Mouse (Mus musculus) forebrain, embryonic 15.5 days (tissue): ENCODE measurements around the gene Cldn7. TPM values are rescaled to one million over a fixed set of nuclear protein-coding genes. Genes with fewer than 3 reads are reported as not detected.

Experiments
- ATAC-seq: fragments of 200-750 bp; cut with Nextera tagmentation; replicated peaks from 2 replicates; pipeline ENCODE4 v1.8.0; 2017; ENCODE audit warnings: mild to moderate bottlenecking, moderate TSS enrichment, moderate library complexity
- H3K27ac ChIP-seq: fragments of 300-500 bp; sonication (generic); replicated peaks from 2 replicates; pipeline ENCODE4 v1.5.1; 2015; ENCODE audit warnings: mild to moderate bottlenecking, inconsistent platforms
- H3K27me3 ChIP-seq: fragments of 300-500 bp; sonication (generic); 2 replicates; pipeline ENCODE4 v1.6.1; 2015; ENCODE audit warnings: inconsistent platforms
- H3K36me3 ChIP-seq: fragments of 300-500 bp; sonication (generic); 2 replicates; pipeline ENCODE4 v1.6.1; 2015; ENCODE audit warnings: mild to moderate bottlenecking, inconsistent platforms
- H3K4me1 ChIP-seq: fragments of 300-500 bp; sonication (generic); 2 replicates; pipeline ENCODE4 v1.6.1; 2015; ENCODE audit warnings: inconsistent platforms
- H3K4me2 ChIP-seq: fragments of 300-500 bp; sonication (generic); replicated peaks from 2 replicates; pipeline ENCODE4 v1.6.1; 2015; ENCODE audit warnings: mild to moderate bottlenecking, inconsistent platforms
- H3K4me3 ChIP-seq: fragments of 300-500 bp; sonication (generic); 2 replicates; pipeline ENCODE4 v1.5.1; 2015; ENCODE audit warnings: mild to moderate bottlenecking, inconsistent platforms
- H3K9ac ChIP-seq: fragments of 300-500 bp; sonication (generic); replicated peaks from 2 replicates; pipeline ENCODE4 v1.6.1; 2015; ENCODE audit warnings: mild to moderate bottlenecking, inconsistent platforms
- H3K9me3 ChIP-seq: fragments of 300-500 bp; sonication (generic); 2 replicates; pipeline ENCODE4 v1.6.1; 2016; ENCODE audit warnings: inconsistent platforms
- WGBS: fragments of 180-500 bp; shearing (Covaris S2); methylation state at CpG from one replicate; pipeline ENCODE4 v1.1.7; 2015; ENCODE audit warnings: mixed read lengths; 5-methylcytosine and 5-hydroxymethylcytosine counted together
- polyA plus RNA-seq: library from polyadenylated mRNA; unstranded; fragments of >200 nt; fragmentation: Nextera tagmentation; extraction: Ambion mirVana; gene quantifications from 2 replicates; pipeline ENCODE4 v1.2.1, GENCODE M21; 2015

The Cldn7 gene
- polyA plus RNA-seq, 1 experiment from 2014 or later, result 0.56 TPM

- Histone ChIP-seq H3K27ac (no peak overlapping the region), H3K4me2 (no peak overlapping the region), H3K9me3 (no peaks in the 10 kb centered on the region), H3K9ac (no peak overlapping the region), H3K27me3 (no peaks in the 10 kb centered on the region), H3K4me1 (peaks cover 50% of the 10 kb centered on the region), H3K4me3 (no peak overlapping the region), H3K36me3 (peaks cover 28% of the 10 kb centered on the region)
- WGBS, result 93% methylated on average over 27 of the region's 27 CpGs
- ATAC-seq, result no peak
These were observed 34.2 kb downstream of the Cldn7 start for GRCm38 (mm10) chr11:69998567-69999491.

GRCm38 (mm10) chr11:69999666-70000065, 35.1 kb downstream of the Cldn7 start:
- ATAC-seq, result no peak
- H3K4me3 ChIP-seq, result peak overlapping the region; percentile 85
- H3K4me2 ChIP-seq, result no peak overlapping the region
- H3K36me3 ChIP-seq, result peaks cover 20% of the 10 kb centered on the region
- no peaks in the 10 kb centered on the region for H3K9me3 ChIP-seq
- peaks cover 51% of the 10 kb centered on the region for H3K4me1 ChIP-seq
- WGBS, result 85% methylated on average over 8 of the region's 8 CpGs
- no peak overlapping the region for H3K9ac ChIP-seq
- no peaks in the 10 kb centered on the region for H3K27me3 ChIP-seq
- H3K27ac ChIP-seq, result peak overlapping the region; percentile 97

GRCm38 (mm10) chr11:70000396-70000898, 35.9 kb downstream of the Cldn7 start, which contains the start of gene Dvl2:
Gene Dvl2 (plus strand): TSS chr11:70000595.
- Histone ChIP-seq H3K4me2 (peak within 1 kb of the TSS; percentile 72), H3K27ac (peak within 1 kb of the TSS; percentile 97), H3K4me1 (peaks cover 46% of the 10 kb centered on the region), H3K27me3 (no peaks in the 10 kb centered on the region), H3K4me3 (peak within 1 kb of the TSS; percentile 85), H3K9me3 (no peaks in the 10 kb centered on the region), H3K9ac (peak within 1 kb of the TSS; percentile 85), H3K36me3 (peaks cover 27% of the 10 kb centered on the region)
- WGBS, result under 1% methylated on average over 48 of the region's 48 CpGs
- ATAC-seq, result peak; percentile 51

GRCm38 (mm10) chr11:70001159-70001558, 36.6 kb downstream of the Cldn7 start:
- 12% methylated on average over 8 of the region's 8 CpGs for WGBS
- ATAC-seq, result no peak
- no peaks in the 10 kb centered on the region for H3K27me3 ChIP-seq

GRCm38 (mm10) chr11:70001865-70002264, 37.3 kb downstream of the Cldn7 start:
- ATAC-seq, result no peak
- H3K9me3 ChIP-seq, result no peaks in the 10 kb centered on the region
- H3K27me3 ChIP-seq, result no peaks in the 10 kb centered on the region
- H3K9ac ChIP-seq, result no peak overlapping the region
- H3K36me3 ChIP-seq, result peaks cover 41% of the 10 kb centered on the region
- H3K4me2 ChIP-seq, result peak overlapping the region; percentile 72
- H3K4me3 ChIP-seq, result peak overlapping the region; percentile 85
- H3K27ac ChIP-seq, result no peak overlapping the region
- H3K4me1 ChIP-seq, result peaks cover 46% of the 10 kb centered on the region

More at GRCm38 (mm10) chr11:70001159-70001558, 36.6 kb downstream of the Cldn7 start:
- Histone ChIP-seq H3K4me3 (peak overlapping the region; percentile 85), H3K27ac (peak overlapping the region; percentile 97), H3K9ac (peak overlapping the region; percentile 85), H3K36me3 (peaks cover 34% of the 10 kb centered on the region), H3K4me1 (peaks cover 46% of the 10 kb centered on the region), H3K4me2 (peak overlapping the region; percentile 72), H3K9me3 (no peaks in the 10 kb centered on the region)

- no peak for ATAC-seq
- H3K27me3 ChIP-seq, result no peaks in the 10 kb centered on the region
- 93% methylated on average over 2 of the region's 2 CpGs for WGBS
- H3K4me1 ChIP-seq, result peaks cover 42% of the 10 kb centered on the region
- H3K4me3 ChIP-seq, result peak overlapping the region; percentile 85; the same call in 1 of the 2 replicates
- H3K36me3 ChIP-seq, result peaks cover 48% of the 10 kb centered on the region
- H3K4me2 ChIP-seq, result peak overlapping the region; percentile 72
- 0 out of 2 replicates have a peak overlapping the region, but pooled peaks have one; percentile 14 for H3K9ac ChIP-seq
- H3K27ac ChIP-seq, result no peak overlapping the region
- no peaks in the 10 kb centered on the region for H3K9me3 ChIP-seq
These were observed 37.9 kb downstream of the Cldn7 start for GRCm38 (mm10) chr11:70002471-70002870.

- H3K4me3 ChIP-seq, result no peak overlapping the region
- peaks cover 59% of the 10 kb centered on the region for H3K36me3 ChIP-seq
- H3K9me3 ChIP-seq, result no peaks in the 10 kb centered on the region
- H3K9ac ChIP-seq, result no peak overlapping the region
- no peak overlapping the region for H3K27ac ChIP-seq
- H3K4me1 ChIP-seq, result peaks cover 31% of the 10 kb centered on the region
- no peaks in the 10 kb centered on the region for H3K27me3 ChIP-seq
- ATAC-seq, result no peak
- 55% methylated on average over 5 of the region's 5 CpGs for WGBS
- H3K4me2 ChIP-seq, result no peak overlapping the region
These were observed 40.9 kb downstream of the Cldn7 start for GRCm38 (mm10) chr11:70005521-70005920.

GRCm38 (mm10) chr11:70010033-70010432, 45.5 kb downstream of the Cldn7 start:
- WGBS, result 86% methylated on average over 6 of the region's 6 CpGs
- H3K9ac ChIP-seq, result no peak overlapping the region
- no peak overlapping the region for H3K4me3 ChIP-seq
- H3K4me1 ChIP-seq, result peaks cover 10% of the 10 kb centered on the region
- H3K27me3 ChIP-seq, result no peaks in the 10 kb centered on the region
- ATAC-seq, result no peak
- H3K36me3 ChIP-seq, result peaks cover 81% of the 10 kb centered on the region
- H3K27ac ChIP-seq, result no peak overlapping the region
- no peak overlapping the region for H3K4me2 ChIP-seq
- H3K9me3 ChIP-seq, result no peaks in the 10 kb centered on the region

- Histone ChIP-seq H3K36me3 (peaks cover 76% of the 10 kb centered on the region), H3K9me3 (no peaks in the 10 kb centered on the region), H3K27ac (no peak overlapping the region), H3K9ac (no peak overlapping the region), H3K27me3 (no peaks in the 10 kb centered on the region), H3K4me2 (no peak overlapping the region), H3K4me3 (no peak overlapping the region), H3K4me1 (peaks cover 14% of the 10 kb centered on the region)
- 87% methylated on average over 12 of the region's 12 CpGs for WGBS
- no peak for ATAC-seq
These were observed 46.0 kb downstream of the Cldn7 start for GRCm38 (mm10) chr11:70010548-70010947.

- H3K4me1 ChIP-seq, result peaks cover 15% of the 10 kb centered on the region
- peaks cover 72% of the 10 kb centered on the region for H3K36me3 ChIP-seq
- no peaks in the 10 kb centered on the region for H3K27me3 ChIP-seq
- H3K4me3 ChIP-seq, result no peak overlapping the region
- WGBS, result 83% methylated on average over 10 of the region's 10 CpGs
- H3K9ac ChIP-seq, result no peak overlapping the region
- H3K27ac ChIP-seq, result no peak overlapping the region
- no peaks in the 10 kb centered on the region for H3K9me3 ChIP-seq
- no peak overlapping the region for H3K4me2 ChIP-seq
- no peak for ATAC-seq
These were observed 46.4 kb downstream of the Cldn7 start for GRCm38 (mm10) chr11:70010961-70011360.

GRCm38 (mm10) chr11:70012931-70013330, 48.4 kb downstream of the Cldn7 start:
- Histone ChIP-seq H3K4me2 (no peak overlapping the region), H3K36me3 (peaks cover 52% of the 10 kb centered on the region), H3K9ac (no peak overlapping the region), H3K9me3 (no peaks in the 10 kb centered on the region), H3K27me3 (no peaks in the 10 kb centered on the region), H3K4me1 (peaks cover 27% of the 10 kb centered on the region), H3K27ac (no peak overlapping the region), H3K4me3 (no peak overlapping the region)
- ATAC-seq, result no peak
- 83% methylated on average over 9 of the region's 9 CpGs for WGBS

GRCm38 (mm10) chr11:70013408-70013807, 48.8 kb downstream of the Cldn7 start:
- peaks cover 47% of the 10 kb centered on the region for H3K36me3 ChIP-seq
- no peak for ATAC-seq
- H3K9ac ChIP-seq, result no peak overlapping the region
- H3K27me3 ChIP-seq, result no peaks in the 10 kb centered on the region
- peaks cover 29% of the 10 kb centered on the region for H3K4me1 ChIP-seq
- no peaks in the 10 kb centered on the region for H3K9me3 ChIP-seq
- H3K27ac ChIP-seq, result no peak overlapping the region
- 84% methylated on average over 3 of the region's 3 CpGs for WGBS
- no peak overlapping the region for H3K4me2 ChIP-seq
- no peak overlapping the region for H3K4me3 ChIP-seq
